Mouse (Mus musculus): ENCODE measurements around the gene Rorb. TPM values are rescaled to one million over a fixed set of nuclear protein-coding genes. Genes with fewer than 3 reads are reported as not detected.

Rorb gene
- polyA plus RNA-seq (2021; fragmentation: Nextera tagmentation), result 29.3 and 47.8 TPM in 2 replicates
- long read RNA-seq, experiment 1, full-length matches to known transcripts, result 13 of 34 reads
- long read RNA-seq, experiment 1, partial matches to known transcripts, result 1 of 34 reads
- long read RNA-seq, experiment 1, other reads (novel, unspliced or antisense), result 20 of 34 reads
- long read RNA-seq, experiment 2, full-length matches to known transcripts, result 12 of 198 reads
- long read RNA-seq, experiment 2, partial matches to known transcripts, result 5 of 198 reads
- long read RNA-seq, experiment 2, other reads (novel, unspliced or antisense), result 181 of 198 reads

DNA sequence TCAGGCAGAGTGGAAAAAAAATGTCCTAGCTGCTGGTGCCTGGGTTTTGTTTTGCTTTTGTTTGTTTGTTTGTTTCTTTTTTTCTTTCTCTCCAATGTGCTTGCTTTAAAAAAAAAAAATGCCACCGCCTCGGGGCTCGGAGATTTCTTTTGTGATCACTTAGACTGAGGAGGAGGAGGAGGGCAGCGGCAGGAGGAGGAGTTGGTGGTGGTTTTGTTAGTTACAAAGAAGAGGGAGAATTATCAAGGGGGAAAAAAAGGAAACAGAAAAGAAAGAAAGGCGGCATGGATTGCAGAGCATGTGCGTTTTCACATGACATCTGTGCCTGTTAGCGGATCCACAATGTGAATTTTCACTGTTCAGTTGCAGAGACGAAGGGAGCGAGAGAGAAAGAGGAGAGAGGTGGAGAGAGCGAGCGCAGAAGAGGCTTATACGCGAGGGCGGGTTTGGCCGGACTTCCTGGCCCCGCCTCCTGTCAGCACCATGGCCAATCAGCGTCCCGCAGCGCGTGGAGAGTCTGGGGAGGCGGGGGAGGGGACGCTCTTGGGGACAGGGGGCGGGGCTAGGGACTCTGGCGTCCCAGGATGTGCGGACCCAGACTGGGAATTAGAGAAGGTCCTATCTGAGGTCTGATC, at the start of gene Rorb:
Gene Rorb, minus strand, starts transcription at position 404 of the 635 bp plus-strand sequence.

